Mouse (Mus musculus): Measurements from ENCODE around the gene Cdh23.

Cdh23 gene

GRCm38 (mm10) chr10:60635568-60636295, 60.6 kb downstream of the Cdh23 start:
- DNase-seq (ENCODE audit: low spot score), result peak; percentile 58

GRCm38 (mm10) chr10:60634391-60634790, 61.9 kb downstream of the Cdh23 start:
- DNase-seq (ENCODE audit: low spot score), result no peak

DNA sequence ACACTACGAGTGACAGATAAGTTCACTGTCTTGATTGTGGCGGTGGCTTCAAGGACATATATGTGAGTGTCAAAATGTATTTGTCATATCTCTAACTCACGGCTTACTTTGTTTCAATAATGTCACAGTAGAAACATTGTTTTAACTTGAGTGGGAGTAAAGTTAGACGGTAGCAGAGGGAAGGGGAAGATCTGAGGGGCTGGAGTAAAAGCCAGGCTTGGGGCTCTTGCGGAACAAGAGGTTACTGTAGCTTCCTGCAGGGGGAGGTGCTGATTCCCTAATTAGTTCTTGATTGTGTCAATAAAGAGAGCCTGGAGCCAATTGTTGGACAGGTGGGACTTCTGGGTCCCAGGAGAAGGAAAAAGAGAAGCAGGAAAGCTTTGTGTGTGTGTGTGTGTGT, 70.2 kb downstream of the Cdh23 start:
- no peak for DNase-seq (ENCODE audit: low spot score)

DNA sequence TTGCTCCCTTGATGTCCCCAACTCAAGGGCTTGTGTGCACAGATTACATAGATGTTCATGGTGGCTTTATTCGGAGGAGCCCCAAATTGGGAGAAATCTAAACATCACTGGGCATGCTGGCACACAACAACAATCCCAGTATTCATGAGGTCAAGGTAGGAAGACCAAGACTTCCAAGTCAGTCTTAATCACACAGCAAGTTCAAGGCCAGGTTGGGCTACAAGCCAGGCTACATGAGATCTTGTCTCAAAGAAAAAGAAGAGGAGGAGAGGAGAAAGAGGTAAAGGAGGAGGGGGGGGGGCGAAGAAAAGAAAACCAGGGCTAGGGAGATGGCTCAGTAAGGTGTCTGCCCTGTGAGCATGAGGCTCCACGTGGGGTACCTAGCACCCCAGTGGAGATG, 70.8 kb downstream of the Cdh23 start:
- DNase-seq (ENCODE audit: low spot score), result no peak

GRCm38 (mm10) chr10:60624945-60625344, 71.3 kb downstream of the Cdh23 start:
- DNase-seq (ENCODE audit: low spot score), result no peak

DNA sequence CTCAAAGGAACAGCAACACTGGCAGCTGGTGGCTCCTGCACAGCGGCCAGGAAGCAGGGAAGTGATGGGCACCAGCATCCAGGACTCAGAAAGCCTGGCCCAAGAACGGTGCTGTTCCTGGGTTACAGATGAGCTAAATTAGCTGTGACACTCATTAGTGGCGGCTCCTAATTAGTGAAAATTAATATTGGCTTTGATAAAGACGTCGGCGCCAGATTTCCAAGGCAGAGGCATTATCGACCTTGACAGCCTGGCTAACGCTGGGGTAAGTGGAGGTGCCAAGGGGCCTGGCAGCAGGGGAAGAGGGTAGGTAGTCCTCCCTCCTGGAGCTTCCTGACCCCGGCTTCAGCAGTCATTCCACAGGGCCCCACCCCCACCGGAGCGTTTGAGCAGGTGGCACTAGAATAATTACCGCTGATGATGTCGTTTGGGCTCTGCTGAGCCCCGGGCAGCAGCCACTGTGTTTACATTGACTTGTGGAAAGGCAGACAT, 72.0 kb downstream of the Cdh23 start:
- peak; percentile 58 for DNase-seq (ENCODE audit: low spot score)

DNA sequence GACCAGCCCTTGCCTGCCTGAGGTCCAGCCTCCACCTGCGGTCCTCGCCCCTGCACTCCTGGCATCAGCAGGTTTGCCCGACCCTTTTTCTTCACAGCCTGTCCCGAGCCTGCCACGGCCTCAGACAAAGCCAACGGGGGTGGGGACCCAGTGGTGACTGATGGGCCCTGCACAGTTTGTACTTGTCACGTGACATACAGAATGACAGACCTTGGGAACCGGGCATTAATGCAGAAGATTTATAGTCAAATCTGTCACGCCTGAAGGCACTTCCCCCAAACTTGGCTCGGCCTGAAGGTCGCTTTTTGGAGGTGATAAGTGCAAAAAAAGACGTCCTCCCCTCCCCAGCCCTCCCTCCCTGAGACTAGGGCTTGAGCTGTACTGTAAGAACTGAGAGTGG, 73.5 kb downstream of the Cdh23 start:
- DNase-seq (ENCODE audit: low spot score), result no peak

DNA sequence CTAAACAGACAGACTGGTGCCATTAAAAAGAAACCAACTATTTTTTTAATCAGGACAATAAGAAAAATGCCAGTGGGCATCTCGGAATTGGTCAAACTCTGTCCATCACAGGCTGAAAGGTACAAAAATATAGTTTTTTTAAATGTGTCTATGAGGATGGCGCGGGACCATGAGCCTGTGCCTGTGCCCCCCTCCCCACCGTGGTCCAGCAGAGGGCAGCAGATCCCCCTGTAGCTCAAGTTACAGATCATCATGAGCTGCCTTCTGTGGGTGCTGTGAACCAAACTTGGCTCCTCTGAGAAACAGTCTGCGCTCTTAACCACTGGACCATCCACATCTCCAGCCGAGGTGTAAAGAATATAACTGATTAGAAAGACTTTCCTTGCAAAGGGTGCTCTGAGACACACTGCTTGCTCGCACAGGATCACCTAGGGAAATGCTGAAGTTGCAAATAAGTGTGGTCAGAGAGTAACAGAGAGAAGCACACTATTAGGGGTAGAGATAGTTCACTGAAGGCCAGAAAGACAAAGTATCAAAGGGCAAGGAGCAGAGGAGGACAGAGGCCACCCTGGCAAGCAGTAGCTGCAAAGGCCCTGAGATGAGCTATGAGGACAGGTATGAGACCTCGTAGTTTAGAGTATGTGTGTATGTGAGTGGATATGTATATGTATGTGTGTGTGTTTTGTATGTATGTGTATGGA, 74.7 kb downstream of the Cdh23 start:
- DNase-seq (ENCODE audit: low spot score), result no peak

DNA sequence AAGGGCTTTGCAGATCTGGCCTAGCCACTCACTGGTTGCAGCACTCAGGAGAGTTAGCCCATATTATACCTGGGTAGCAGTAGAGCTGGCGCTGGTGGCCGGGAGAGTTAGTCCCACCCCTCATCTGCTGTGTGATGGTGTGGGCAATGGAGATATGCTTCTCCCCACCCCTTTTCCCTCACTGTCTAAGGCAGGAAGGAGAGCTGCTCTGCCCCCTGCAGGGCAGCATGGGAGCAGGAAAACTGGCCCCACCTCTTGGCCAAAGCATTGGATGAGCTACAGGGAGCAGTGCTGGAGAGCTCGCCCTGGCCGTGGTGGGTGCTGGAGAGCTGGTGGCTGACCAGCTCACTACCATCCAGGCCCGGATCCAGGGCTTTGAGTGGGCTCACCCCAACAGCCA, 80.4 kb downstream of the Cdh23 start:
- DNase-seq (ENCODE audit: low spot score), result peak; percentile 29

GRCm38 (mm10) chr10:60612893-60613292, 83.4 kb downstream of the Cdh23 start:
- DNase-seq (ENCODE audit: low spot score), result no peak

DNA sequence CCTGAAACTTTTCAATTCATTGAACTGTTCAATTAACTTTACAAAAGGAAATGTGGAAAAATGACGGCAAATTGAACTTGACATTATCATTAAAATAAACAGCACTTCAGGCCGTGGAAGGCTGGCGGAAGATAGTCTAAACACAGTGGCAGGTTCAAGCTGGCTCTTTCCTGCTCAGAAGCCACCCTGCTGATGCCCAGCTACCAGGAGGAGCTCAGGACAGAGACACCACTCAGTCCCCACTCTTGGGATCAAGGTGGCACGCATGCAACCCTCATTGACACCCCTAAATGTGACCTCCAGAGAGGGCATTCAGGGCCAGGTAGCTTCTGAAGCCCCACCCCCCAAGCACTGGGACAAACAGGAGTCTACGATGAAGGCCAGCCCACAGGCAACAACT, 89.1 kb downstream of the Cdh23 start:
- no peak for DNase-seq (ENCODE audit: low spot score)

DNA sequence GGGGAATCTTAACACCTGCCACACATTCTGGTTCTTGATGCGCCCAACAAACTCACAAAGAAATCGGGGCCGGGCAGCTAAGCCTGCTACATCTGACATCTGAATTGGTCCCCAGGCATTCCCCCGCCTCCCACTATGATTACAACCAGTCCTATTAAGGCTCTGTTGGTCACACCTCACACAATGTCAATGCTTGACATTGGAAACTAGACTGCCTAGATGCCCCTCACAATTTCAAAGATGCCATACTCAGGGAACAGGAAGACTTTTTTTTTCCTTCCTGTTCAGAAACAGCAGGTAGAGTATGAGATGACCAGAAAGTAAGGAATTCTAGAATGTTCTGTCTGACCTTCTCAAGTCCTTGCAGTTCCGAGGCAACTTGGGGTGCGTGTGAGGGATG, 89.6 kb downstream of the Cdh23 start:
- DNase-seq (ENCODE audit: low spot score), result no peak

- DNase-seq (ENCODE audit: low spot score), result no peak
These were observed 94.1 kb downstream of the Cdh23 start for GRCm38 (mm10) chr10:60602235-60602634.

GRCm38 (mm10) chr10:60595166-60595565, 101.1 kb downstream of the Cdh23 start:
- no peak for DNase-seq (ENCODE audit: low spot score)

GRCm38 (mm10) chr10:60592881-60593575, 103.3 kb downstream of the Cdh23 start:
- DNase-seq (ENCODE audit: low spot score), result peak; percentile 55

GRCm38 (mm10) chr10:60591281-60591680, 105.0 kb downstream of the Cdh23 start:
- no peak for DNase-seq (ENCODE audit: low spot score)

GRCm38 (mm10) chr10:60590241-60590640, 106.0 kb downstream of the Cdh23 start:
- no peak for DNase-seq (ENCODE audit: low spot score)

- peak; percentile 36 for DNase-seq (ENCODE audit: low spot score)
These were observed 110.6 kb downstream of the Cdh23 start for GRCm38 (mm10) chr10:60585691-60586090.

GRCm38 (mm10) chr10:60582956-60583355, 113.3 kb downstream of the Cdh23 start:
- peak; percentile 75 for DNase-seq (ENCODE audit: low spot score)

DNA sequence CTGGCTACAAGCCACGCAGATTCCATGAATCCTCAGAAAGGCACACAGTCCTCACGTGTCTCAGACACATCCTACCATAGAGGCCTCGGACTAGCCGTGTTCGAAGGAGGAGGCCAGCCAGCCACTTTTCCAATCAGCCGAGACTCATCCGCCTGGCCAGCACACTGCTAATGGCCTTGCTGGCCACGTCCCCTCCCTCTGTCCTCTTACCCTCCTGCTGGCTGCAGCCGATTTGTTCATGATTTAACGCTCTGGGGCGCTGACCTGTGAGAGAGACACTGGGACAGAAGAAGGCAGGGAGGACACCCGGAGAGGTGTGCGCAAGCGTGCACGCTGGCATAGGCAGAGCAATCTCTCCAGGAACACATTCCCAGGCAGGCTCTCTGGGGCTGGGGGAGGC, 115.6 kb downstream of the Cdh23 start:
- DNase-seq (ENCODE audit: low spot score), result peak; percentile 62

DNA sequence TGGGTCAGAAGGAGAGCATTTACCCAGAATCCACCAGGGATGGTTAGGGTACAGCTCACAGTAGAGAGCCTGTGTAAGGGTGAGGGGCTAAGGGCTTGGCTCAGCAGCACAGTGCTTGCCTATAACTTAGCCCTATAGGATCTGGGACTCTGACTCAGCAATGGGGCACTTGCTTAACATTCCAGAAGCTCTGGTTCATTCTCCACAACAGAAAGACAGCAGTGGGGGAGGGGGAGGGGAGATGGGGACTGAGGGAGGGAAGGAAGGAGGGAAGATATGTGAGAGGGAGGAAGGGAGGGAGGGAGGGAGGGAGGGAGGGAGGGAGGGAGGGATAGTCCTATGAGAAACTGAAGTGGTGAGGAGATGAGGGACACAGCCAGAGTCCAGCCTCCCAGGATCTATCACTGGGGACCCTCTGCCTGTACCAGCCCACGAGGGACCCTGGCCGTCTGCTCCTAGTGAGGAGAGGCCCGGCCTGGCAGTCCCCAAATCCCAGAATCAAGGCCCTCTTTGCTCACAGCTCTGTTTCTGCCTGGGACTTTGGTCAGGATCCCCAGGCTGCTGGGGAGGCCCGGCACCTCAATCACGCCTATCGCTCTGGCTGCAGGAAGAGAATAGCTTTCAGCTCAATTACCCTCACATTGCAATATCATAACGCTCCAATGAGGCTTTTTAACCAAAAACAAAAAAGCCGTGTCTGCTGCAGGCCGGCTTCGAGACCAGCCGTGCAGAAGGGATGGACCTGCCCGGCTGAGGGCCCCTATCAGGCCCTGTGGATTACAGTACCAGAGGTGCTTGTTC, 117.4 kb downstream of the Cdh23 start:
- DNase-seq (ENCODE audit: low spot score), result peak; percentile 83

All from retina, embryonic 14.5 days (tissue).